Mouse (Mus musculus) C2C12 (cell line): Measurements from ENCODE around the gene Slco2a1. TPM values are rescaled to one million over a fixed set of nuclear protein-coding genes. Genes with fewer than 3 reads are reported as not detected.

Experiments
- H3K27me3 ChIP-seq: one replicate; pipeline ENCODE4 v1.6.1; 2011; ENCODE audit not compliant: control insufficient read depth, insufficient read depth, insufficient read length
- H3K36me3 ChIP-seq: one replicate; pipeline ENCODE4 v1.6.1; 2011; ENCODE audit not compliant: control insufficient read depth, insufficient read depth
- H3K4me3 ChIP-seq: one replicate; pipeline ENCODE4 v1.5.1; 2011; ENCODE audit warnings: mild to moderate bottlenecking, control low read depth; ENCODE audit not compliant: poor library complexity, insufficient read depth, severe bottlenecking
- H3K79me2 ChIP-seq: one replicate; pipeline ENCODE4 v1.6.1; 2011; ENCODE audit not compliant: control insufficient read depth, insufficient read depth
- H3K79me3 ChIP-seq: one replicate; pipeline ENCODE4 v1.6.1; 2011; ENCODE audit warnings: low read depth, control low read depth
- H3ac ChIP-seq: one replicate; pipeline ENCODE3; 2011; ENCODE audit warnings: low read depth; ENCODE audit not compliant: control insufficient read depth, insufficient read length
- CEBPB ChIP-seq: IDR thresholded peaks from one replicate; pipeline ENCODE4 v1.6.1; 2011; ENCODE audit warnings: low read depth, mild to moderate bottlenecking, control low read depth, moderate library complexity
- CTCF ChIP-seq: IDR thresholded peaks from one replicate; pipeline ENCODE4 v1.5.1; 2011; ENCODE audit not compliant: control insufficient read depth, insufficient read depth, insufficient read length
- FOSL1 ChIP-seq: IDR thresholded peaks from one replicate; pipeline ENCODE4 v1.8.0; 2011; ENCODE audit warnings: mild to moderate bottlenecking, low read length; ENCODE audit not compliant: poor library complexity, insufficient read depth, severe bottlenecking
- MAX ChIP-seq: IDR thresholded peaks from one replicate; pipeline ENCODE4 v1.6.1; 2011; ENCODE audit warnings: mild to moderate bottlenecking, control low read depth
- MYOD1 ChIP-seq: IDR thresholded peaks from one replicate; pipeline ENCODE4 v1.6.1; 2011; ENCODE audit warnings: low read depth; ENCODE audit not compliant: control insufficient read depth, insufficient read length
- MYOG ChIP-seq: IDR thresholded peaks from one replicate; pipeline ENCODE4 v1.6.1; 2011; ENCODE audit not compliant: control insufficient read depth, insufficient read length; ENCODE audit errors: extremely low read depth
- USF1 ChIP-seq: IDR thresholded peaks from one replicate; pipeline ENCODE4 v1.6.1; 2011; ENCODE audit warnings: low read depth, mild to moderate bottlenecking, control low read depth, moderate library complexity
- polyA plus RNA-seq: library from polyadenylated mRNA; unstranded; fragments of >200 nt; fragmentation: generic; extraction: Trizol; gene quantifications from one replicate; pipeline ENCODE4 v1.2.1, GENCODE M21; 2012; ENCODE audit warnings: missing spikeins

Gene Slco2a1
- polyA plus RNA-seq, 1 experiment: 0.20 TPM

GRCm38 (mm10) chr9:103121546-103121945 is 133.0 kb downstream of the Slco2a1 start:
- Histone ChIP-seq H3K79me2 (no peaks in the 10 kb centered on the region), H3K36me3 (no peaks in the 10 kb centered on the region), H3K27me3 (no peaks in the 10 kb centered on the region), H3ac (no peak overlapping the region), H3K79me3 (no peaks in the 10 kb centered on the region), H3K4me3 (no peak overlapping the region)
- no peak for TF ChIP-seq MYOG
- TF ChIP-seq MAX: no peak
- no peak for TF ChIP-seq CTCF
- TF ChIP-seq USF1: no peak
- no peak for TF ChIP-seq CEBPB
- TF ChIP-seq FOSL1: no peak
- TF ChIP-seq MYOD1: no peak

GRCm38 (mm10) chr9:103124746-103125145 is 136.2 kb downstream of the Slco2a1 start:
- no peak for TF ChIP-seq CTCF
- no peak for TF ChIP-seq USF1
- TF ChIP-seq MAX: no peak
- TF ChIP-seq CEBPB: no peak
- no peak for TF ChIP-seq MYOG
- TF ChIP-seq FOSL1: no peak
- TF ChIP-seq MYOD1: no peak
- H3K79me2 ChIP-seq: no peaks in the 10 kb centered on the region
- no peaks in the 10 kb centered on the region for H3K79me3 ChIP-seq

GRCm38 (mm10) chr9:103133493-103134124 is 145.1 kb downstream of the Slco2a1 start:
- H3K79me2 ChIP-seq: no peaks in the 10 kb centered on the region
- no peaks in the 10 kb centered on the region for H3K27me3 ChIP-seq
- H3K79me3 ChIP-seq: no peaks in the 10 kb centered on the region
- TF ChIP-seq MYOD1: no peak
- no peak for TF ChIP-seq MYOG
- TF ChIP-seq MAX: no peak
- TF ChIP-seq USF1: no peak
- TF ChIP-seq FOSL1: no peak
- no peak for TF ChIP-seq CEBPB
- H3K4me3 ChIP-seq: no peak overlapping the region
- no peak overlapping the region for H3ac ChIP-seq
- H3K36me3 ChIP-seq: no peaks in the 10 kb centered on the region

More at GRCm38 (mm10) chr9:103124746-103125145, 136.2 kb downstream of the Slco2a1 start:
- Histone ChIP-seq H3K36me3 (no peaks in the 10 kb centered on the region), H3K27me3 (no peaks in the 10 kb centered on the region), H3K4me3 (no peak overlapping the region), H3ac (no peak overlapping the region)

GRCm38 (mm10) chr9:103134450-103135030 is 146.0 kb downstream of the Slco2a1 start:
- no peaks in the 10 kb centered on the region for H3K79me3 ChIP-seq
- H3K36me3 ChIP-seq: no peaks in the 10 kb centered on the region
- no peak overlapping the region for H3ac ChIP-seq
- TF ChIP-seq CTCF: no peak
- TF ChIP-seq CEBPB: no peak
- TF ChIP-seq USF1: no peak
- TF ChIP-seq FOSL1: no peak
- no peak for TF ChIP-seq MYOD1
- TF ChIP-seq MYOG: no peak
- no peak for TF ChIP-seq MAX
- no peaks in the 10 kb centered on the region for H3K27me3 ChIP-seq
- H3K4me3 ChIP-seq: no peak overlapping the region
- H3K79me2 ChIP-seq: no peaks in the 10 kb centered on the region

GRCm38 (mm10) chr9:103139481-103139880 is 151.0 kb downstream of the Slco2a1 start:
- Histone ChIP-seq H3K79me3 (no peaks in the 10 kb centered on the region), H3K27me3 (no peaks in the 10 kb centered on the region), H3K36me3 (no peaks in the 10 kb centered on the region), H3ac (no peak overlapping the region), H3K79me2 (no peaks in the 10 kb centered on the region), H3K4me3 (no peak overlapping the region)
- no peak for TF ChIP-seq MYOG
- TF ChIP-seq USF1: no peak
- TF ChIP-seq CTCF: no peak
- TF ChIP-seq MYOD1: no peak
- no peak for TF ChIP-seq FOSL1
- TF ChIP-seq MAX: no peak
- no peak for TF ChIP-seq CEBPB

GRCm38 (mm10) chr9:103140384-103140783 is 151.9 kb downstream of the Slco2a1 start:
- Histone ChIP-seq H3K27me3 (no peaks in the 10 kb centered on the region), H3K79me2 (no peaks in the 10 kb centered on the region), H3K79me3 (no peaks in the 10 kb centered on the region), H3K4me3 (no peak overlapping the region), H3K36me3 (no peaks in the 10 kb centered on the region), H3ac (no peak overlapping the region)
- TF ChIP-seq CEBPB (no peak), CTCF (no peak), MYOG (no peak), MYOD1 (no peak), FOSL1 (no peak), MAX (no peak), USF1 (no peak)
